Mouse (Mus musculus): Measurements from ENCODE around the gene Glyatl3. TPM values are rescaled to one million over a fixed set of nuclear protein-coding genes. Genes with fewer than 3 reads are reported as not detected.

Glyatl3 gene
- polyA plus RNA-seq, 1 experiment from 2014 or later = not detected

- WGBS = 19% methylated on average over 11 of the region's 11 CpGs
These were observed 10.0 kb downstream of the Glyatl3 start for GRCm38 (mm10) chr17:40904056-40904597.

GRCm38 (mm10) chr17:40903345-40903744 lies 10.8 kb downstream of the Glyatl3 start:
- H3K4me2 ChIP-seq (replicated peaks; ENCODE audit: low read depth) = no peak overlapping the region
- H3K27ac ChIP-seq (ENCODE audit: low read depth, low read length) = no peak overlapping the region
- H3K4me3 ChIP-seq (ENCODE audit: low read depth, low read length) = no peak overlapping the region
- H3K9me3 ChIP-seq (ENCODE audit: control insufficient read depth) = no peaks in the 10 kb centered on the region
- no peak for TF ChIP-seq CTCF (IDR thresholded peaks at IDR 0.05; ENCODE audit: low read depth)
- ATAC-seq = no peak
- no peak overlapping the region for H3K9ac ChIP-seq (ENCODE audit: low read depth, low read length)
- H3K27me3 ChIP-seq (replicated peaks; ENCODE audit: control insufficient read depth, insufficient read depth, low read length) = no peaks in the 10 kb centered on the region
- H3K36me3 ChIP-seq (ENCODE audit: control insufficient read depth, insufficient read depth) = no peaks in the 10 kb centered on the region
- no peaks in the 10 kb centered on the region for H3K4me1 ChIP-seq (replicated peaks; ENCODE audit: control insufficient read depth, insufficient read depth, low read length)
- 65% methylated on average over 4 of the region's 4 CpGs for WGBS

More at GRCm38 (mm10) chr17:40904056-40904597, 10.0 kb downstream of the Glyatl3 start:
- H3K4me2 ChIP-seq (replicated peaks; ENCODE audit: low read depth) = no peak overlapping the region
- no peaks in the 10 kb centered on the region for H3K9me3 ChIP-seq (ENCODE audit: control insufficient read depth)
- no peak overlapping the region for H3K27ac ChIP-seq (ENCODE audit: low read depth, low read length)
- no peaks in the 10 kb centered on the region for H3K27me3 ChIP-seq (replicated peaks; ENCODE audit: control insufficient read depth, insufficient read depth, low read length)
- H3K4me1 ChIP-seq (replicated peaks; ENCODE audit: control insufficient read depth, insufficient read depth, low read length) = no peaks in the 10 kb centered on the region
- no peaks in the 10 kb centered on the region for H3K36me3 ChIP-seq (ENCODE audit: control insufficient read depth, insufficient read depth)
- no peak for ATAC-seq
- H3K4me3 ChIP-seq (ENCODE audit: low read depth, low read length) = no peak overlapping the region
- no peak for TF ChIP-seq CTCF (IDR thresholded peaks at IDR 0.05; ENCODE audit: low read depth)
- H3K9ac ChIP-seq (ENCODE audit: low read depth, low read length) = no peak overlapping the region

- WGBS = 63% methylated on average over 4 of the region's 4 CpGs
- H3K27ac ChIP-seq (ENCODE audit: low read depth, low read length) = no peak overlapping the region
- no peak for ATAC-seq
These were observed 14.3 kb downstream of the Glyatl3 start for GRCm38 (mm10) chr17:40899783-40900363.

GRCm38 (mm10) chr17:40896863-40897262 lies 17.3 kb downstream of the Glyatl3 start:
- no peaks in the 10 kb centered on the region for H3K4me1 ChIP-seq (replicated peaks; ENCODE audit: control insufficient read depth, insufficient read depth, low read length)
- WGBS = 64% methylated on average over 1 of the region's 1 CpGs
- no peaks in the 10 kb centered on the region for H3K36me3 ChIP-seq (ENCODE audit: control insufficient read depth, insufficient read depth)
- no peaks in the 10 kb centered on the region for H3K9me3 ChIP-seq (ENCODE audit: control insufficient read depth)
- TF ChIP-seq CTCF (IDR thresholded peaks at IDR 0.05; ENCODE audit: low read depth) = peak; percentile 73
- no peak overlapping the region for H3K9ac ChIP-seq (ENCODE audit: low read depth, low read length)
- no peaks in the 10 kb centered on the region for H3K27me3 ChIP-seq (replicated peaks; ENCODE audit: control insufficient read depth, insufficient read depth, low read length)
- ATAC-seq = no peak
- H3K27ac ChIP-seq (ENCODE audit: low read depth, low read length) = no peak overlapping the region
- no peak overlapping the region for H3K4me2 ChIP-seq (replicated peaks; ENCODE audit: low read depth)
- H3K4me3 ChIP-seq (ENCODE audit: low read depth, low read length) = no peak overlapping the region

More at GRCm38 (mm10) chr17:40899783-40900363, 14.3 kb downstream of the Glyatl3 start:
- Histone ChIP-seq H3K9ac (ENCODE audit: low read depth, low read length) (no peak overlapping the region), H3K4me3 (ENCODE audit: low read depth, low read length) (no peak overlapping the region), H3K4me2 (replicated peaks; ENCODE audit: low read depth) (no peak overlapping the region), H3K4me1 (replicated peaks; ENCODE audit: control insufficient read depth, insufficient read depth, low read length) (no peaks in the 10 kb centered on the region), H3K9me3 (ENCODE audit: control insufficient read depth) (no peaks in the 10 kb centered on the region), H3K36me3 (ENCODE audit: control insufficient read depth, insufficient read depth) (no peaks in the 10 kb centered on the region), H3K27me3 (replicated peaks; ENCODE audit: control insufficient read depth, insufficient read depth, low read length) (no peaks in the 10 kb centered on the region)
- no peak for TF ChIP-seq CTCF (IDR thresholded peaks at IDR 0.05; ENCODE audit: low read depth)

- Histone ChIP-seq H3K4me1 (replicated peaks; ENCODE audit: control insufficient read depth, insufficient read depth, low read length) (no peaks in the 10 kb centered on the region), H3K27me3 (replicated peaks; ENCODE audit: control insufficient read depth, insufficient read depth, low read length) (no peaks in the 10 kb centered on the region), H3K9ac (ENCODE audit: low read depth, low read length) (no peak overlapping the region), H3K9me3 (ENCODE audit: control insufficient read depth) (no peaks in the 10 kb centered on the region), H3K4me2 (replicated peaks; ENCODE audit: low read depth) (no peak overlapping the region), H3K4me3 (ENCODE audit: low read depth, low read length) (no peak overlapping the region), H3K36me3 (ENCODE audit: control insufficient read depth, insufficient read depth) (no peaks in the 10 kb centered on the region), H3K27ac (ENCODE audit: low read depth, low read length) (no peak overlapping the region)
- TF ChIP-seq CTCF (IDR thresholded peaks at IDR 0.05; ENCODE audit: low read depth) = no peak
- no peak for ATAC-seq
- 65% methylated on average over 4 of the region's 4 CpGs for WGBS
These were observed 26.2 kb downstream of the Glyatl3 start for GRCm38 (mm10) chr17:40887849-40888536.

- Histone ChIP-seq H3K9ac (ENCODE audit: low read depth, low read length) (no peak overlapping the region), H3K4me2 (replicated peaks; ENCODE audit: low read depth) (no peak overlapping the region), H3K27me3 (replicated peaks; ENCODE audit: control insufficient read depth, insufficient read depth, low read length) (no peaks in the 10 kb centered on the region), H3K27ac (ENCODE audit: low read depth, low read length) (no peak overlapping the region), H3K4me3 (ENCODE audit: low read depth, low read length) (no peak overlapping the region), H3K4me1 (replicated peaks; ENCODE audit: control insufficient read depth, insufficient read depth, low read length) (no peaks in the 10 kb centered on the region), H3K36me3 (ENCODE audit: control insufficient read depth, insufficient read depth) (no peaks in the 10 kb centered on the region), H3K9me3 (ENCODE audit: control insufficient read depth) (no peaks in the 10 kb centered on the region)
- no peak for TF ChIP-seq CTCF (IDR thresholded peaks at IDR 0.05; ENCODE audit: low read depth)
- 39% methylated on average over 4 of the region's 4 CpGs for WGBS
- no peak for ATAC-seq
These were observed 29.0 kb downstream of the Glyatl3 start for GRCm38 (mm10) chr17:40885155-40885554.

All from intestine, postnatal 0 days (tissue).